Mouse (Mus musculus) forebrain, embryonic 12.5 days (tissue): ENCODE results near the gene Cuedc1. TPM values are rescaled to one million over a fixed set of nuclear protein-coding genes. Genes with fewer than 3 reads are reported as not detected.

Source experiments
- ATAC-seq: fragments of 200-750 bp; cut with Nextera tagmentation; 2 replicates; pipeline ENCODE4 v1.8.0; 2017; ENCODE audit warnings: moderate TSS enrichment; ENCODE audit not compliant: low FRiP score
- H3K27ac ChIP-seq: fragments of 300-500 bp; sonication (generic); 2 replicates; pipeline ENCODE4 v1.5.1; 2016; ENCODE audit warnings: mild to moderate bottlenecking
- H3K27me3 ChIP-seq: fragments of 300-500 bp; sonication (generic); 2 replicates; pipeline ENCODE4 v1.6.1; 2016; ENCODE audit warnings: mild to moderate bottlenecking
- H3K36me3 ChIP-seq: fragments of 300-500 bp; sonication (generic); replicated peaks from 2 replicates; pipeline ENCODE4 v1.6.1; 2016; ENCODE audit warnings: mild to moderate bottlenecking
- H3K4me1 ChIP-seq: fragments of 300-500 bp; sonication (generic); 2 replicates; pipeline ENCODE4 v1.6.1; 2016
- H3K4me2 ChIP-seq: fragments of 300-500 bp; sonication (generic); 2 replicates; pipeline ENCODE4 v1.6.1; 2016; ENCODE audit warnings: mild to moderate bottlenecking, moderate library complexity
- H3K4me3 ChIP-seq: fragments of 300-500 bp; sonication (generic); replicated peaks from 2 replicates; pipeline ENCODE4 v1.5.1; 2016; ENCODE audit warnings: mild to moderate bottlenecking
- H3K9ac ChIP-seq: fragments of 300-500 bp; sonication (generic); 2 replicates; pipeline ENCODE4 v1.6.1; 2016; ENCODE audit warnings: mild to moderate bottlenecking
- H3K9me3 ChIP-seq: fragments of 300-500 bp; sonication (generic); 2 replicates; pipeline ENCODE4 v1.6.1; 2016
- WGBS: fragments of 180-500 bp; shearing (Covaris S2); methylation state at CpG from one replicate; pipeline ENCODE4 v1.1.7; 2016; 5-methylcytosine and 5-hydroxymethylcytosine counted together
- polyA plus RNA-seq: library from polyadenylated mRNA; unstranded; fragments of >200 nt; fragmentation: Nextera tagmentation; extraction: Ambion mirVana; gene quantifications from 2 replicates; pipeline ENCODE4 v1.2.1, GENCODE M21; 2016

The Cuedc1 gene
- polyA plus RNA-seq, 1 experiment from 2014 or later, result 42.5 TPM

GRCm38 (mm10) chr11:88090293-88090692 is 7.6 kb upstream of the Cuedc1 start:
- H3K4me3 ChIP-seq, result no peak overlapping the region
- no peak for ATAC-seq
- WGBS, result 77% methylated on average over 5 of the region's 5 CpGs

GRCm38 (mm10) chr11:88091949-88092348 is 5.9 kb upstream of the Cuedc1 start:
- Histone ChIP-seq H3K36me3 (no peaks in the 10 kb centered on the region), H3K27me3 (peaks cover 5% of the 10 kb centered on the region; the same call in 1 of the 2 replicates), H3K4me2 (no peak overlapping the region), H3K4me1 (peaks cover 14% of the 10 kb centered on the region), H3K27ac (no peak overlapping the region), H3K9me3 (no peaks in the 10 kb centered on the region), H3K4me3 (no peak overlapping the region), H3K9ac (no peak overlapping the region)
- ATAC-seq, result no peak
- WGBS, result 93% methylated on average over 1 of the region's 1 CpGs

More at GRCm38 (mm10) chr11:88090293-88090692, 7.6 kb upstream of the Cuedc1 start:
- Histone ChIP-seq H3K27ac (no peak overlapping the region), H3K36me3 (peaks cover 4% of the 10 kb centered on the region; the same call in 1 of the 2 replicates), H3K9ac (no peak overlapping the region), H3K27me3 (no peaks in the 10 kb centered on the region), H3K4me2 (no peak overlapping the region), H3K4me1 (peaks cover 25% of the 10 kb centered on the region), H3K9me3 (no peaks in the 10 kb centered on the region)

GRCm38 (mm10) chr11:88097173-88097572 is 685 bp upstream of the Cuedc1 start:
- 28% methylated on average over 4 of the region's 4 CpGs for WGBS
- Histone ChIP-seq H3K27ac (no peak overlapping the region), H3K36me3 (no peaks in the 10 kb centered on the region), H3K4me2 (no peak overlapping the region), H3K9me3 (no peaks in the 10 kb centered on the region), H3K9ac (0 out of 2 replicates have a peak overlapping the region, but pooled peaks have one; percentile 33), H3K27me3 (peaks cover 19% of the 10 kb centered on the region; the same call in 1 of the 2 replicates), H3K4me1 (peaks cover 37% of the 10 kb centered on the region), H3K4me3 (no peak overlapping the region)
- no peak for ATAC-seq

GRCm38 (mm10) chr11:88098787-88099598 is 1.1 kb downstream of the Cuedc1 start:
- peaks cover 37% of the 10 kb centered on the region for H3K4me1 ChIP-seq
- under 1% methylated on average over 85 of the region's 95 CpGs for WGBS
- peak overlapping the region; percentile 88 for H3K4me2 ChIP-seq
- H3K9me3 ChIP-seq, result no peaks in the 10 kb centered on the region
- H3K4me3 ChIP-seq, result peak overlapping the region; percentile 91
- peak overlapping the region; percentile 98 for H3K9ac ChIP-seq
- H3K27me3 ChIP-seq, result peaks cover 19% of the 10 kb centered on the region; the same call in 1 of the 2 replicates
- ATAC-seq, result peak; percentile 79
- H3K27ac ChIP-seq, result peak overlapping the region; percentile 92
- H3K36me3 ChIP-seq, result no peaks in the 10 kb centered on the region

- peaks cover 37% of the 10 kb centered on the region for H3K4me1 ChIP-seq
- ATAC-seq, result peak; percentile 73
- peak overlapping the region; percentile 88 for H3K4me2 ChIP-seq
- H3K27ac ChIP-seq, result peak overlapping the region; percentile 92
- peak overlapping the region; percentile 98 for H3K9ac ChIP-seq
- no peaks in the 10 kb centered on the region for H3K9me3 ChIP-seq
- no peaks in the 10 kb centered on the region for H3K36me3 ChIP-seq
- peak overlapping the region; percentile 91 for H3K4me3 ChIP-seq
- WGBS, result under 1% methylated on average over 38 of the region's 38 CpGs
- peaks cover 19% of the 10 kb centered on the region; the same call in 1 of the 2 replicates for H3K27me3 ChIP-seq
Measured at GRCm38 (mm10) chr11:88099599-88100023, 1.8 kb downstream of the Cuedc1 start.

GRCm38 (mm10) chr11:88100170-88100569 is 2.3 kb downstream of the Cuedc1 start:
- peaks cover 19% of the 10 kb centered on the region; the same call in 1 of the 2 replicates for H3K27me3 ChIP-seq
- H3K27ac ChIP-seq, result no peak overlapping the region
- H3K4me3 ChIP-seq, result peak overlapping the region; percentile 91
- H3K36me3 ChIP-seq, result no peaks in the 10 kb centered on the region
- peaks cover 37% of the 10 kb centered on the region for H3K4me1 ChIP-seq
- peak overlapping the region; percentile 98 for H3K9ac ChIP-seq
- peak overlapping the region; percentile 88 for H3K4me2 ChIP-seq
- H3K9me3 ChIP-seq, result no peaks in the 10 kb centered on the region
- 36% methylated on average over 4 of the region's 4 CpGs for WGBS
- no peak for ATAC-seq

GRCm38 (mm10) chr11:88103214-88103941 is 5.5 kb downstream of the Cuedc1 start:
- no peak overlapping the region for H3K9ac ChIP-seq
- no peaks in the 10 kb centered on the region for H3K36me3 ChIP-seq
- no peak overlapping the region for H3K27ac ChIP-seq
- ATAC-seq, result no peak
- no peaks in the 10 kb centered on the region for H3K9me3 ChIP-seq
- peaks cover 46% of the 10 kb centered on the region for H3K4me1 ChIP-seq
- H3K4me2 ChIP-seq, result no peak overlapping the region
- 93% methylated on average over 19 of the region's 19 CpGs for WGBS
- no peak overlapping the region for H3K4me3 ChIP-seq
- no peaks in the 10 kb centered on the region for H3K27me3 ChIP-seq

GRCm38 (mm10) chr11:88105494-88106291 is 7.8 kb downstream of the Cuedc1 start:
- Histone ChIP-seq H3K36me3 (no peaks in the 10 kb centered on the region), H3K27ac (no peak overlapping the region), H3K4me2 (no peak overlapping the region), H3K4me1 (peaks cover 32% of the 10 kb centered on the region), H3K9me3 (no peaks in the 10 kb centered on the region), H3K9ac (no peak overlapping the region), H3K4me3 (no peak overlapping the region), H3K27me3 (no peaks in the 10 kb centered on the region)
- ATAC-seq, result no peak
- WGBS, result 88% methylated on average over 6 of the region's 6 CpGs

GRCm38 (mm10) chr11:88106292-88106554 is 8.4 kb downstream of the Cuedc1 start:
- H3K27ac ChIP-seq, result no peak overlapping the region

GRCm38 (mm10) chr11:88107365-88107764 is 9.5 kb downstream of the Cuedc1 start:
- no peaks in the 10 kb centered on the region for H3K36me3 ChIP-seq
- no peak overlapping the region for H3K4me2 ChIP-seq
- H3K9ac ChIP-seq, result no peak overlapping the region
- H3K4me1 ChIP-seq, result peaks cover 36% of the 10 kb centered on the region
- no peaks in the 10 kb centered on the region for H3K27me3 ChIP-seq
- 86% methylated on average over 4 of the region's 4 CpGs for WGBS
- H3K4me3 ChIP-seq, result no peak overlapping the region
- no peaks in the 10 kb centered on the region for H3K9me3 ChIP-seq
- no peak for ATAC-seq
- no peak overlapping the region for H3K27ac ChIP-seq

More at GRCm38 (mm10) chr11:88106292-88106554, 8.4 kb downstream of the Cuedc1 start:
- no peak for ATAC-seq
- Histone ChIP-seq H3K9ac (no peak overlapping the region), H3K4me1 (peaks cover 29% of the 10 kb centered on the region; the same call in 1 of the 2 replicates), H3K9me3 (no peaks in the 10 kb centered on the region), H3K36me3 (no peaks in the 10 kb centered on the region), H3K27me3 (no peaks in the 10 kb centered on the region), H3K4me2 (no peak overlapping the region), H3K4me3 (no peak overlapping the region)
- WGBS, result 90% methylated on average over 8 of the region's 8 CpGs

- Histone ChIP-seq H3K4me1 (peaks cover 54% of the 10 kb centered on the region), H3K4me3 (no peak overlapping the region), H3K27ac (no peak overlapping the region), H3K9me3 (no peaks in the 10 kb centered on the region), H3K4me2 (no peak overlapping the region), H3K36me3 (no peaks in the 10 kb centered on the region), H3K9ac (no peak overlapping the region), H3K27me3 (no peaks in the 10 kb centered on the region)
- 80% methylated on average over 9 of the region's 9 CpGs for WGBS
- no peak for ATAC-seq
Measured at GRCm38 (mm10) chr11:88110031-88110594, 12.3 kb downstream of the Cuedc1 start.
